Mouse (Mus musculus) MEL (cell line): Measurements from ENCODE around the gene Scamp5. TPM values are rescaled to one million over a fixed set of nuclear protein-coding genes. Genes with fewer than 3 reads are reported as not detected.

Experiments
- DNase-seq: peaks from one replicate; pipeline ENCODE4 v3.0.0; 2011; ENCODE audit warnings: low read depth, low spot score
- H3K27ac ChIP-seq: 2 replicates; pipeline ENCODE4 v1.5.1; 2012; ENCODE audit warnings: low read depth, mild to moderate bottlenecking, control low read depth, low read length, moderate library complexity; ENCODE audit not compliant: control insufficient read depth
- H3K27me3 ChIP-seq, 2 experiments: fragments of 150-350 bp in 1 of 2; sonication (generic) in 1 of 2; 2 replicates each; pipeline ENCODE4 v1.6.1; 2012; ENCODE audit warnings: low read length in 2 of 2, mild to moderate bottlenecking in 2 of 2, improper control_type of control experiment in 1 of 2, moderate library complexity in 1 of 2; ENCODE audit not compliant: insufficient read depth in 2 of 2, control insufficient read depth in 1 of 2
- H3K36me3 ChIP-seq, 2 experiments: 2 replicates each; pipeline ENCODE4 v1.6.1; 2012 to 2014; ENCODE audit warnings: low read length in 2 of 2, improper control_type of control experiment in 1 of 2, inconsistent platforms in 1 of 2, mild to moderate bottlenecking in 1 of 2; ENCODE audit not compliant: insufficient read depth in 2 of 2, control insufficient read depth in 1 of 2
- H3K4me1 ChIP-seq, 2 experiments: fragments of 150-350 bp in 1 of 2; sonication (generic) in 1 of 2; 2 replicates each; pipeline ENCODE4 v1.6.1; 2012; ENCODE audit warnings: low read length in 2 of 2, improper control_type of control experiment in 1 of 2, mild to moderate bottlenecking in 1 of 2; ENCODE audit not compliant: insufficient read depth in 2 of 2, control insufficient read depth in 1 of 2
- H3K4me3 ChIP-seq, 2 experiments: fragments of 150-350 bp in 1 of 2; sonication (generic) in 1 of 2; 2 replicates each; pipeline ENCODE4 v1.5.1; 2012; ENCODE audit warnings: low read depth in 2 of 2, low read length in 2 of 2, mild to moderate bottlenecking in 2 of 2, moderate library complexity in 2 of 2, control low read depth in 1 of 2, improper control_type of control experiment in 1 of 2; ENCODE audit not compliant: control insufficient read depth in 1 of 2, insufficient read depth in 1 of 2
- H3K79me2 ChIP-seq: 2 replicates; pipeline ENCODE4 v1.6.1; 2012; ENCODE audit warnings: mild to moderate bottlenecking, low read length, moderate library complexity; ENCODE audit not compliant: control insufficient read depth, poor library complexity, insufficient read depth
- H3K9ac ChIP-seq: 2 replicates; pipeline ENCODE4 v1.6.1; 2012; ENCODE audit warnings: low read depth, mild to moderate bottlenecking, control low read depth, low read length, moderate library complexity; ENCODE audit not compliant: control insufficient read depth, poor library complexity, severe bottlenecking
- H3K9me3 ChIP-seq: fragments of 150-350 bp; sonication (generic); replicated peaks from 2 replicates; pipeline ENCODE4 v1.6.1; 2012; ENCODE audit warnings: mild to moderate bottlenecking, low read length, improper control_type of control experiment, moderate library complexity; ENCODE audit not compliant: insufficient read depth
- BHLHE40 ChIP-seq: IDR thresholded peaks from 2 replicates; pipeline ENCODE4 v1.6.1; 2012; ENCODE audit warnings: low read depth, mild to moderate bottlenecking, inconsistent platforms, low read length, improper control_type of control experiment, borderline replicate concordance
- CHD1 ChIP-seq: IDR thresholded peaks from 2 replicates; pipeline ENCODE4 v1.6.1; 2012; ENCODE audit warnings: low read depth, mild to moderate bottlenecking, inconsistent platforms, low read length, improper control_type of control experiment
- E2F4 ChIP-seq: IDR thresholded peaks from 2 replicates; pipeline ENCODE4 v1.6.1; 2011; ENCODE audit warnings: low read depth, low read length, improper control_type of control experiment, borderline replicate concordance
- EP300 ChIP-seq, 2 experiments: IDR thresholded peaks; 2 replicates each; pipeline ENCODE4 v1.6.1; 2011; ENCODE audit warnings: improper control_type of control experiment in 2 of 2, low read length in 2 of 2, low read depth in 1 of 2, mild to moderate bottlenecking in 1 of 2
- ETS1 ChIP-seq: IDR thresholded peaks from 2 replicates; pipeline ENCODE4 v1.6.1; 2012; ENCODE audit warnings: low read depth, mild to moderate bottlenecking, inconsistent platforms, low read length, improper control_type of control experiment, moderate library complexity
- GABPA ChIP-seq: IDR thresholded peaks from 2 replicates; pipeline ENCODE4 v1.6.1; 2012; ENCODE audit warnings: low read depth, mild to moderate bottlenecking, inconsistent platforms, low read length, improper control_type of control experiment, moderate library complexity
- GATA1 ChIP-seq: IDR thresholded peaks from 2 replicates; pipeline ENCODE4 v1.6.1; 2011; ENCODE audit warnings: low read depth, low read length, improper control_type of control experiment
- HCFC1 ChIP-seq: IDR thresholded peaks from 2 replicates; pipeline ENCODE4 v1.6.1; 2012; ENCODE audit warnings: low read depth, mild to moderate bottlenecking, inconsistent platforms, low read length, improper control_type of control experiment, moderate library complexity
- JUND ChIP-seq: IDR thresholded peaks from 2 replicates; pipeline ENCODE4 v1.6.1; 2011; ENCODE audit warnings: low read depth, mild to moderate bottlenecking, improper control_type of control experiment, low read length
- KAT2A ChIP-seq: conservative IDR thresholded peaks from 2 replicates; pipeline ENCODE4 v1.6.1; 2012; ENCODE audit warnings: low read depth, low read length, improper control_type of control experiment, inconsistent platforms
- MAFK ChIP-seq: IDR thresholded peaks from 2 replicates; pipeline ENCODE4 v1.6.1; 2011; ENCODE audit warnings: low read depth, mild to moderate bottlenecking, low read length, improper control_type of control experiment, borderline replicate concordance
- MAX ChIP-seq: IDR thresholded peaks from 2 replicates; pipeline ENCODE4 v1.6.1; 2011; ENCODE audit warnings: low read length, improper control_type of control experiment
- MAZ ChIP-seq: IDR thresholded peaks from 2 replicates; pipeline ENCODE4 v1.6.1; 2012; ENCODE audit warnings: low read depth, mild to moderate bottlenecking, inconsistent platforms, low read length, improper control_type of control experiment
- MEF2A ChIP-seq: IDR thresholded peaks from 2 replicates; pipeline ENCODE4 v1.6.1; 2014; ENCODE audit warnings: low read depth, mild to moderate bottlenecking, inconsistent platforms, low read length, improper control_type of control experiment; ENCODE audit not compliant: poor library complexity, insufficient replicate concordance, severe bottlenecking; ENCODE audit errors: extremely low read depth
- MXI1 ChIP-seq: IDR thresholded peaks from 2 replicates; pipeline ENCODE4 v1.6.1; 2011; ENCODE audit warnings: mild to moderate bottlenecking, low read depth, low read length, improper control_type of control experiment
- MYB ChIP-seq: IDR thresholded peaks from 2 replicates; pipeline ENCODE4 v1.6.1; 2011; ENCODE audit warnings: mild to moderate bottlenecking, low read depth, low read length, improper control_type of control experiment
- MYC ChIP-seq: IDR thresholded peaks from 2 replicates; pipeline ENCODE4 v1.6.1; 2011; ENCODE audit warnings: low read depth, mild to moderate bottlenecking, low read length, improper control_type of control experiment, moderate library complexity
- NELFE ChIP-seq: IDR thresholded peaks from 2 replicates; pipeline ENCODE4 v1.6.1; 2011; ENCODE audit warnings: low read depth, low read length, improper control_type of control experiment
- NRF1 ChIP-seq: IDR thresholded peaks from 2 replicates; pipeline ENCODE4 v1.6.1; 2014; ENCODE audit warnings: low read depth, mild to moderate bottlenecking, inconsistent platforms, low read length, improper control_type of control experiment, moderate library complexity; ENCODE audit not compliant: poor library complexity, insufficient read depth, severe bottlenecking
- POLR2A ChIP-seq, 2 experiments: IDR thresholded peaks; 2 replicates each; pipeline ENCODE4 v1.6.1; 2011 to 2012; ENCODE audit warnings: low read length in 2 of 2, mild to moderate bottlenecking in 2 of 2, control low read depth in 1 of 2, improper control_type of control experiment in 1 of 2, low read depth in 1 of 2, moderate library complexity in 1 of 2; ENCODE audit not compliant: control insufficient read depth in 1 of 2, insufficient read depth in 1 of 2, poor library complexity in 1 of 2
- POLR2AphosphoS2 ChIP-seq: IDR thresholded peaks from 2 replicates; pipeline ENCODE4 v1.6.1; 2011; ENCODE audit warnings: low read length, improper control_type of control experiment
- POLR2AphosphoS5 ChIP-seq: IDR thresholded peaks from 2 replicates; pipeline ENCODE4 v1.6.1; 2012; ENCODE audit warnings: low read depth, borderline replicate concordance, mild to moderate bottlenecking, inconsistent platforms, low read length, moderate library complexity, mixed read lengths
- RAD21 ChIP-seq: IDR thresholded peaks from 2 replicates; pipeline ENCODE4 v1.6.1; 2011; ENCODE audit warnings: mild to moderate bottlenecking, low read depth, low read length, improper control_type of control experiment
- RCOR1 ChIP-seq: IDR thresholded peaks from 2 replicates; pipeline ENCODE4 v1.6.1; 2012; ENCODE audit warnings: low read depth, mild to moderate bottlenecking, inconsistent platforms, low read length, improper control_type of control experiment
- SIN3A ChIP-seq: IDR thresholded peaks from 2 replicates; pipeline ENCODE4 v1.6.1; 2012; ENCODE audit warnings: low read length, improper control_type of control experiment, inconsistent platforms
- SMC3 ChIP-seq: IDR thresholded peaks from 2 replicates; pipeline ENCODE4 v1.6.1; 2011; ENCODE audit warnings: low read depth, low read length, improper control_type of control experiment
- TAL1 ChIP-seq: IDR thresholded peaks from 2 replicates; pipeline ENCODE4 v1.6.1; 2012; ENCODE audit warnings: mild to moderate bottlenecking, inconsistent platforms, low read length, moderate library complexity, mixed read lengths
- TBP ChIP-seq: IDR thresholded peaks from 2 replicates; pipeline ENCODE4 v1.8.0; 2011; ENCODE audit warnings: low read depth, low read length, improper control_type of control experiment
- TCF12 ChIP-seq: IDR thresholded peaks from 2 replicates; pipeline ENCODE4 v1.6.1; 2014; ENCODE audit warnings: low read depth, mild to moderate bottlenecking, inconsistent platforms, low read length, improper control_type of control experiment, moderate library complexity
- UBTF ChIP-seq: IDR thresholded peaks from 2 replicates; pipeline ENCODE4 v1.6.1; 2012; ENCODE audit warnings: low read depth, mild to moderate bottlenecking, inconsistent platforms, low read length, improper control_type of control experiment, moderate library complexity, borderline replicate concordance; ENCODE audit not compliant: insufficient read depth
- USF2 ChIP-seq, 2 experiments: IDR thresholded peaks; 2 replicates each; pipeline ENCODE4 v1.6.1; 2011 to 2012; ENCODE audit warnings: improper control_type of control experiment in 2 of 2, low read length in 2 of 2, borderline replicate concordance in 1 of 2, inconsistent platforms in 1 of 2, low read depth in 1 of 2, mild to moderate bottlenecking in 1 of 2; ENCODE audit not compliant: insufficient read depth in 1 of 2
- ZC3H11A ChIP-seq: IDR thresholded peaks from 2 replicates; pipeline ENCODE4 v1.6.1; 2012; ENCODE audit warnings: low read depth, mild to moderate bottlenecking, inconsistent platforms, low read length, improper control_type of control experiment
- ZKSCAN1 ChIP-seq: IDR thresholded peaks from 2 replicates; pipeline ENCODE4 v1.6.1; 2012; ENCODE audit warnings: low read depth, mild to moderate bottlenecking, inconsistent platforms, low read length, improper control_type of control experiment, moderate library complexity
- ZMIZ1 ChIP-seq: IDR thresholded peaks from 2 replicates; pipeline ENCODE4 v1.6.1; 2012; ENCODE audit warnings: low read depth, mild to moderate bottlenecking, inconsistent platforms, low read length, improper control_type of control experiment, moderate library complexity
- ZNF384 ChIP-seq: IDR thresholded peaks from 2 replicates; pipeline ENCODE4 v1.6.1; 2012; ENCODE audit warnings: low read depth, mild to moderate bottlenecking, inconsistent platforms, low read length, improper control_type of control experiment
- polyA plus RNA-seq, 2 experiments: library from polyadenylated mRNA; stranded (reverse) in 1 of 2; unstranded in 1 of 2; fragments of >175 nt in 1 of 2; fragments of >200 nt in 1 of 2; gene quantifications; 2 replicates each; pipeline versions ENCODE4 v1.2.1 to v1.2.4; 2012; ENCODE audit warnings: low replicate concordance in 2 of 2, low read depth in 1 of 2; ENCODE audit not compliant: insufficient read length in 2 of 2, insufficient read depth in 1 of 2, missing spikeins in 1 of 2
- total RNA-seq: library from RNA; depleted of rRNA; stranded (reverse); fragments of 300-350 nt; gene quantifications from 2 replicates; pipeline ENCODE4 v1.2.3, GENCODE M21; 2012

Gene Scamp5
- total and polyA plus RNA-seq, 3 experiments = 2.3 to 4.3 TPM; not detected in 1

DNA sequence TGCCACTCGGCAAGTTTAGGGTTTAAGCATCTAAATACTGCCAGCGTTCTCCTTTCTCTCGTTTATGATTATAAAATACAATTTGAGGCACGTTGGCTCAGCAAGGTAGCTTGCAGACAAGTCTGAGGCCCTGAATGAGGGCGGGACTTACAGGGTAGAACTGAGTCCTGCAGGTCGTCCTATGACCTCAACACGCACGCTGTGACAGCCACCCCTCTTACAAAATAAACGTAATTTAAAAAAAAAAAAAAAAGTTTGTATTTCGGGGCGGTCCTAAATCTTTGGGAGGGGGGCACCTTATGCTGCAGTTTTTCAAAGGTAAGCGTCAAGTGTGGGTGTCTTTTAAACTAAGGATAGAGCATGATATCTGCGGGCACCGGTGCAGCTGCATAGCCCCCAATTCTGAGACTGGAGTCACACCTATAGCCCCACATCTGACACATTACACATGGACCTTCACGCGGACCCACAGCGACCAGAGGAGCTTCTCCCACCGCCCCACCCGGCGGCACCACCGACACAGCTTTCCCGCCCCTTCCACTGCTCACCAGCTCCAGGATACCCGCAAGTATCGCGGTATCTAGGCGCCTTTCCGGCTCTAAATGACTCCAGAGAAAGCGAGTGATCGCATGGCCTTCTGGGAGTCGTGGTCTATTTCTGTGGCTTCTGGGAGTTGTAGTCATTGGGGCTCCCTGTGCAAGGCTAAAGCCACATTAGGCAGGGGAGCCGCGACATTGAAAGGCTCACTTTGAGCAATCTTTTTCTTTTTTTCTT, 28.2 kb downstream of the Scamp5 start, which contains the start of gene Ppcdc:
Gene Ppcdc (minus strand): TSS at position 603 of the 774 bp plus-strand sequence.
- H3K36me3 ChIP-seq = peaks cover 0 to 24% of the 10 kb centered on the region in 2 experiments; a peak in 2 of 4 replicates
- peak within 1 kb of the TSS; percentile 94 for H3K27ac ChIP-seq
- DNase-seq = peak; percentile 99
- H3K4me1 ChIP-seq = peaks cover 7 to 30% of the 10 kb centered on the region in 2 experiments
- H3K27me3 ChIP-seq = no peaks in the 10 kb centered on the region
- H3K79me2 ChIP-seq = peaks cover 2% of the 10 kb centered on the region; the same call in 1 of the 2 replicates
- peak within 1 kb of the TSS; percentile 94 for H3K9ac ChIP-seq
- H3K4me3 ChIP-seq = peak within 1 kb of the TSS; percentile 69 to 70
- no peaks in the 10 kb centered on the region for H3K9me3 ChIP-seq
- TF ChIP-seq TCF12 (peak; percentile 71), POLR2AphosphoS2 (peak; percentile 51), NELFE (peak; percentile 90), UBTF (no peak), HCFC1 (peak; percentile 98), TBP (peak; percentile 75), ZMIZ1 (peak; percentile 68; the same call in 1 of the 2 replicates), EP300 (IDR thresholded peaks at IDR 0.05; ENCODE audit: low read depth in 1 of 2, low read length in 2 of 2) (peak in 1 of 2 experiments; percentile 19; a peak in 1 of 4 replicates), ZC3H11A (no peak), POLR2AphosphoS5 (0 out of 2 replicates have a peak, but pooled peaks have one; percentile 52), E2F4 (peak; percentile 75), ETS1 (no peak; the same call in 1 of the 2 replicates), GATA1 (no peak), USF2 (IDR thresholded peaks at IDR 0.05; ENCODE audit: borderline replicate concordance in 1 of 2, insufficient read depth in 1 of 2, low read depth in 1 of 2, low read length in 2 of 2) (no peak), MAX (peak; percentile 80), MYC (peak; percentile 86), POLR2A (IDR thresholded peaks at IDR 0.05; ENCODE audit: control insufficient read depth in 1 of 2, insufficient read depth in 1 of 2, low read depth in 1 of 2, low read length in 2 of 2, poor library complexity in 1 of 2) (peak; percentile 87 to 88), ZNF384 (peak; percentile 91), MEF2A (no peak), MYB (no peak), RAD21 (no peak), CHD1 (no peak; the same call in 1 of the 2 replicates), BHLHE40 (no peak), NRF1 (peak; percentile 28; the same call in 1 of the 2 replicates), KAT2A (peak; percentile 92), SIN3A (peak; percentile 53; the same call in 1 of the 2 replicates), MAZ (no peak), MAFK (no peak), ZKSCAN1 (no peak), JUND (no peak), MXI1 (peak; percentile 26; the same call in 1 of the 2 replicates), SMC3 (no peak), RCOR1 (no peak), GABPA (no peak), TAL1 (no peak)
